In genomic region chr6:129581274-129581673, GRCm38 (mm10) we compare ENCODE assay signal across 14 mouse cellular contexts. TPM values are rescaled to one million over a fixed set of nuclear protein-coding genes. Genes with fewer than 3 reads are reported as not detected.
DNase-seq lines count a peak whose midpoint lies in the region; ATAC-seq and TF ChIP-seq lines count a peak whose summit lies in the region.
"Had no signal": no experiment of that assay in that cellular context is flagged by ENCODE, and none has a peak within 500 bp of the region (broad histone marks: within the 10 kb centered on the region; RNA-seq: fewer than 3 reads in every experiment).

No protein-coding gene starts in this region.

- no peak overlapping the region for H3K4me2 ChIP-seq in midbrain, embryonic 14.5 days (ENCODE audit: low read length)
- H3K4me2 ChIP-seq in midbrain, embryonic 11.5 days = no peak overlapping the region
- no peak overlapping the region for H3K4me2 ChIP-seq in forebrain, embryonic 14.5 days (ENCODE audit: low read length)

- H3K9me3 ChIP-seq in midbrain, embryonic 14.5 days (ENCODE audit: control insufficient read depth, low read length) = no peaks in the 10 kb centered on the region
- H3K9me3 ChIP-seq in midbrain, embryonic 11.5 days (ENCODE audit: control insufficient read depth, low read length) = no peaks in the 10 kb centered on the region
- no peaks in the 10 kb centered on the region for H3K9me3 ChIP-seq in forebrain, embryonic 14.5 days (replicated peaks; ENCODE audit: control insufficient read depth, low read length)

- H3K4me3 ChIP-seq in heart, adult 2 months = no peak overlapping the region
- no peak overlapping the region for H3K4me3 ChIP-seq in midbrain, embryonic 14.5 days (replicated peaks; ENCODE audit: low read depth, low read length)
- H3K4me3 ChIP-seq in midbrain, embryonic 11.5 days (ENCODE audit: low read depth, low read length) = no peak overlapping the region
- H3K4me3 ChIP-seq in forebrain, embryonic 14.5 days (ENCODE audit: low read depth, low read length) = no peak overlapping the region

- no peak for TF ChIP-seq EP300 in heart, adult 2 months (IDR thresholded peaks at IDR 0.05; ENCODE audit: insufficient read depth, low read depth, low read length)

- no peak for DNase-seq in heart, adult 2 months
- no peak for DNase-seq in heart, postnatal 36 days
- peak; percentile 26 for DNase-seq in midbrain, embryonic 14.5 days
- no peak for DNase-seq in midbrain, embryonic 11.5 days (ENCODE audit: low spot score, missing footprints)
- DNase-seq in NIH3T3 (ENCODE audit: low read depth) = peak; percentile 77
- DNase-seq in natural killer cell, adult 2 months (ENCODE audit: low spot score in 2 of 2) = peak; percentile 52 to 57
- no peak for DNase-seq in forebrain, embryonic 14.5 days (ENCODE audit: low spot score)
- DNase-seq in urinary bladder, postnatal 25 days (ENCODE audit: low spot score) = no peak
- DNase-seq: layer of hippocampus, postnatal 36 days had no signal

- H3K4me1 ChIP-seq in heart, adult 2 months (ENCODE audit: control insufficient read depth, insufficient read depth, low read length) = no peaks in the 10 kb centered on the region
- no peaks in the 10 kb centered on the region for H3K4me1 ChIP-seq in midbrain, embryonic 14.5 days (ENCODE audit: control insufficient read depth, insufficient read depth, low read length)
- no peaks in the 10 kb centered on the region for H3K4me1 ChIP-seq in midbrain, embryonic 11.5 days (ENCODE audit: control insufficient read depth, insufficient read depth, low read length)
- no peaks in the 10 kb centered on the region for H3K4me1 ChIP-seq in forebrain, embryonic 14.5 days (ENCODE audit: control insufficient read depth, insufficient read depth, low read length)

- H3K36me3 ChIP-seq in heart, adult 2 months (ENCODE audit: control insufficient read depth, insufficient read depth, low read length) = no peaks in the 10 kb centered on the region
- no peaks in the 10 kb centered on the region for H3K36me3 ChIP-seq in midbrain, embryonic 14.5 days (ENCODE audit: control insufficient read depth, insufficient read depth, low read length)
- H3K36me3 ChIP-seq in midbrain, embryonic 11.5 days (ENCODE audit: control insufficient read depth, insufficient read depth, low read length) = no peaks in the 10 kb centered on the region
- no peaks in the 10 kb centered on the region for H3K36me3 ChIP-seq in forebrain, embryonic 14.5 days (ENCODE audit: control insufficient read depth, insufficient read depth, low read length)

- WGBS in heart, adult 2 months = 67% methylated on average over 4 of the region's 4 CpGs
- 67% methylated on average over 4 of the region's 4 CpGs for WGBS in midbrain, embryonic 14.5 days
- WGBS in midbrain, embryonic 11.5 days = 65% methylated on average over 4 of the region's 4 CpGs
- 57% methylated on average over 4 of the region's 4 CpGs for WGBS in forebrain, embryonic 14.5 days

- no peak for ATAC-seq in midbrain, embryonic 14.5 days (ENCODE audit: low FRiP score, low TSS enrichment)
- no peak for ATAC-seq in midbrain, embryonic 11.5 days (ENCODE audit: low FRiP score)
- no peak for ATAC-seq in forebrain, embryonic 14.5 days
- ATAC-seq: inflammation-experienced regulatory T-cells, adult 6 months; midbrain, embryonic 16.5 days had no signal

- intact Hi-C loops in heart, adult 2 months (cut with DNase I) = no loop called here
- intact Hi-C loops in heart, postnatal 36 days (cut with DNase I) = no loop called here

- peak; percentile 57 for TF ChIP-seq CTCF in heart, adult 2 months (IDR thresholded peaks at IDR 0.05)

- H3K27me3 ChIP-seq in heart, adult 2 months (ENCODE audit: control insufficient read depth, insufficient read depth, low read length) = no peaks in the 10 kb centered on the region
- no peaks in the 10 kb centered on the region for H3K27me3 ChIP-seq in midbrain, embryonic 14.5 days (ENCODE audit: control insufficient read depth, insufficient read depth, low read length)
- no peaks in the 10 kb centered on the region for H3K27me3 ChIP-seq in midbrain, embryonic 11.5 days (ENCODE audit: control insufficient read depth, insufficient read depth, low read length)
- no peaks in the 10 kb centered on the region for H3K27me3 ChIP-seq in forebrain, embryonic 14.5 days (replicated peaks; ENCODE audit: control insufficient read depth, insufficient read depth, low read length)

- H3K27ac ChIP-seq in heart, adult 2 months = no peak overlapping the region
- H3K27ac ChIP-seq in midbrain, embryonic 14.5 days (replicated peaks; ENCODE audit: low read depth, low read length) = no peak overlapping the region
- no peak overlapping the region for H3K27ac ChIP-seq in midbrain, embryonic 11.5 days (ENCODE audit: low read depth, low read length)
- no peak overlapping the region for H3K27ac ChIP-seq in forebrain, embryonic 14.5 days (ENCODE audit: low read depth, low read length)
- H3K27ac ChIP-seq: liver, embryonic 14.5 days had no signal

- no peak overlapping the region for H3K9ac ChIP-seq in heart, adult 2 months (ENCODE audit: low read depth, low read length)
- no peak overlapping the region for H3K9ac ChIP-seq in midbrain, embryonic 14.5 days (replicated peaks; ENCODE audit: low read length)
- no peak overlapping the region for H3K9ac ChIP-seq in midbrain, embryonic 11.5 days (ENCODE audit: low read length)
- no peak overlapping the region for H3K9ac ChIP-seq in forebrain, embryonic 14.5 days (ENCODE audit: low read length)
- H3K9ac ChIP-seq: liver, embryonic 14.5 days had no signal

- TF ChIP-seq POLR2A in heart, adult 2 months (IDR thresholded peaks at IDR 0.05; ENCODE audit: insufficient read depth, low read depth, low read length) = no peak

- no peaks in the 10 kb centered on the region for H3K79me2 ChIP-seq in heart, adult 2 months (replicated peaks; ENCODE audit: control insufficient read depth, insufficient read depth, low read length)

RNA-seq across cellular contexts. Expression of gene Klre1, which starts 3.6 kb away (rescaled TPM):
- under 1 TPM in 1 of 2 experiments, not detected in 1; 0.14 TPM for total RNA-seq in heart, adult 2 months (2021)
- 0.15 and 0.33 TPM in 2 replicates for polyA plus RNA-seq in heart, adult 2 months (2012; rRNA removed)
- not detected for total RNA-seq in heart, postnatal 36 days (2021)
- 0.12 TPM in 1 of 2 replicates, not detected in the other for polyA plus RNA-seq in midbrain, embryonic 14.5 days (2014; fragmentation: Nextera tagmentation; extraction: Ambion mirVana)
- polyA plus RNA-seq in midbrain, embryonic 11.5 days (2014; fragmentation: Nextera tagmentation; extraction: Ambion mirVana) = not detected in 2 replicates
- polyA plus RNA-seq in forebrain, embryonic 14.5 days (2014; fragmentation: Nextera tagmentation; extraction: Ambion mirVana) = not detected in 2 replicates
- total RNA-seq: layer of hippocampus, postnatal 36 days had no signal
- polyA plus RNA-seq: forebrain, embryonic 11.5 days; midbrain, embryonic 16.5 days had no signal

RNA-seq across cellular contexts. Expression of gene Klrd1, which starts 10.3 kb away (rescaled TPM):
- total RNA-seq in heart, adult 2 months (2021) = under 1 TPM in 1 of 2 experiments, not detected in 1; 0.48 TPM
- polyA plus RNA-seq in heart, adult 2 months (2012; rRNA removed) = 0.64 TPM in 1 of 2 replicates, not detected in the other
- total RNA-seq in heart, postnatal 36 days (2021) = under 1 TPM in 1 of 2 experiments, not detected in 1; 0.38 TPM
- not detected in 2 replicates for polyA plus RNA-seq in midbrain, embryonic 14.5 days (2014; fragmentation: Nextera tagmentation; extraction: Ambion mirVana)
- not detected in 2 replicates for polyA plus RNA-seq in midbrain, embryonic 11.5 days (2014; fragmentation: Nextera tagmentation; extraction: Ambion mirVana)
- polyA plus RNA-seq in forebrain, embryonic 14.5 days (2014; fragmentation: Nextera tagmentation; extraction: Ambion mirVana) = not detected in 2 replicates
- total RNA-seq: layer of hippocampus, postnatal 36 days had no signal
- polyA plus RNA-seq: cortical plate, adult 2 months; forebrain, embryonic 11.5 days; midbrain, embryonic 16.5 days had no signal

RNA-seq across cellular contexts. Expression of gene Klrk1, which starts 42.4 kb away (rescaled TPM):
- not detected for total RNA-seq in heart, adult 2 months (2021)
- 0.23 and 0.61 TPM in 2 replicates for polyA plus RNA-seq in heart, adult 2 months (2012; rRNA removed)
- total RNA-seq in heart, postnatal 36 days (2021) = under 1 TPM in 1 of 2 experiments, not detected in 1; 0.19 TPM
- polyA plus RNA-seq in midbrain, embryonic 14.5 days (2014; fragmentation: Nextera tagmentation; extraction: Ambion mirVana) = 0.19 and 0.21 TPM in 2 replicates
- polyA plus RNA-seq in midbrain, embryonic 11.5 days (2014; fragmentation: Nextera tagmentation; extraction: Ambion mirVana) = 0.14 and 0.21 TPM in 2 replicates
- 0.06 TPM in 1 of 2 replicates, not detected in the other for polyA plus RNA-seq in forebrain, embryonic 14.5 days (2014; fragmentation: Nextera tagmentation; extraction: Ambion mirVana)
- total RNA-seq: layer of hippocampus, postnatal 36 days had no signal

RNA-seq across cellular contexts. Expression of gene Gabarapl1, which starts 48.3 kb away (rescaled TPM):
- 100 to 1,000 TPM; 118 to 166 TPM for total RNA-seq in heart, adult 2 months (2021)
- polyA plus RNA-seq in heart, adult 2 months (2012; rRNA removed) = 63.7 and 73.3 TPM in 2 replicates
- total RNA-seq in heart, postnatal 36 days (2021) = 100 to 1,000 TPM; 151 to 152 TPM
- polyA plus RNA-seq in midbrain, embryonic 14.5 days (2014; fragmentation: Nextera tagmentation; extraction: Ambion mirVana) = 72.0 and 102 TPM in 2 replicates
- 22.7 and 24.5 TPM in 2 replicates for polyA plus RNA-seq in midbrain, embryonic 11.5 days (2014; fragmentation: Nextera tagmentation; extraction: Ambion mirVana)
- 66.3 and 87.9 TPM in 2 replicates for polyA plus RNA-seq in forebrain, embryonic 14.5 days (2014; fragmentation: Nextera tagmentation; extraction: Ambion mirVana)

Comparison
In these comparisons a context has a peak if more than half of its experiments do, and no peak if none do; other contexts are left out.
1. DNase-seq: peak in midbrain, embryonic 14.5 days (single experiment), NIH3T3 (single experiment) and natural killer cell, adult 2 months (2 of 2); none in heart, adult 2 months (0 of 2), heart, postnatal 36 days (0 of 2), midbrain, embryonic 11.5 days (single experiment), forebrain, embryonic 14.5 days (single experiment) and urinary bladder, postnatal 25 days (single experiment).